12 mouse cellular contexts compared by ENCODE assay signal in genomic region chr16:33903664-33904441, GRCm38 (mm10).
DNase-seq lines count a peak whose midpoint lies in the region; ATAC-seq and TF ChIP-seq lines count a peak whose summit lies in the region.
"Had no signal": no experiment of that assay in that cellular context is flagged by ENCODE, and none has a peak within 500 bp of the region (broad histone marks: within the 10 kb centered on the region; RNA-seq: fewer than 3 reads in every experiment).

No protein-coding gene starts in this region.

- no peak overlapping the region for H3K4me3 ChIP-seq in hindbrain, embryonic 11.5 days (ENCODE audit: low read depth, low read length)
- H3K4me3 ChIP-seq in hindbrain, embryonic 13.5 days = no peak overlapping the region
- no peak overlapping the region for H3K4me3 ChIP-seq in limb, embryonic 14.5 days (replicated peaks; ENCODE audit: low read length)
- H3K4me3 ChIP-seq: hindbrain, embryonic 15.5 days had no signal

- no peaks in the 10 kb centered on the region for H3K36me3 ChIP-seq in hindbrain, embryonic 11.5 days (ENCODE audit: control insufficient read depth, insufficient read depth, low read length)
- no peaks in the 10 kb centered on the region for H3K36me3 ChIP-seq in hindbrain, embryonic 13.5 days
- H3K36me3 ChIP-seq in limb, embryonic 14.5 days (ENCODE audit: control insufficient read depth, insufficient read depth, low read length) = peaks cover 34% of the 10 kb centered on the region
- H3K36me3 ChIP-seq: hindbrain, embryonic 15.5 days had no signal

- H3K4me2 ChIP-seq in hindbrain, embryonic 11.5 days (replicated peaks; ENCODE audit: low read depth, low read length) = no peak overlapping the region
- no peak overlapping the region for H3K4me2 ChIP-seq in hindbrain, embryonic 13.5 days
- 0 out of 2 replicates have a peak overlapping the region, but pooled peaks have one; percentile 18 for H3K4me2 ChIP-seq in limb, embryonic 14.5 days (replicated peaks; ENCODE audit: low read depth, low read length, severe bottlenecking)
- H3K4me2 ChIP-seq: hindbrain, embryonic 15.5 days had no signal

- no peak for ATAC-seq in hindbrain, embryonic 11.5 days (ENCODE audit: low FRiP score)
- no peak for ATAC-seq in hindbrain, embryonic 13.5 days (ENCODE audit: low FRiP score)
- ATAC-seq in limb, embryonic 14.5 days (ENCODE audit: low FRiP score, low read depth) = peak; percentile 82

- H3K9me3 ChIP-seq in hindbrain, embryonic 11.5 days (ENCODE audit: control insufficient read depth, low read length) = no peaks in the 10 kb centered on the region
- no peaks in the 10 kb centered on the region for H3K9me3 ChIP-seq in hindbrain, embryonic 13.5 days
- no peaks in the 10 kb centered on the region for H3K9me3 ChIP-seq in limb, embryonic 14.5 days (ENCODE audit: control insufficient read depth, low read length)
- H3K9me3 ChIP-seq: hindbrain, embryonic 15.5 days had no signal

- DNase-seq in adrenal gland, adult (ENCODE audit: inconsistent age in 2 of 2, low spot score in 1 of 2) = peak; percentile 70 to 80
- no peak for DNase-seq in adrenal gland, adult 18-20 months (ENCODE audit: low spot score in 2 of 2)
- peak; percentile 58 for DNase-seq in hindbrain, embryonic 11.5 days (ENCODE audit: low spot score)
- peak; percentile 86 for DNase-seq in embryo, embryonic 10.5 days (ENCODE audit: low spot score)
- peak; percentile 73 for DNase-seq in limb, embryonic 14.5 days (ENCODE audit: low spot score)
- no peak for DNase-seq in testis, postnatal 14 days (ENCODE audit: low spot score)
- DNase-seq in frontal cortex, postnatal 25 days (ENCODE audit: low spot score in 2 of 2) = no peak
- DNase-seq: layer of hippocampus, adult 9-11 months; lung, adult 18-20 months; spleen, adult 18-20 months had no signal

- 58% methylated on average over 11 of the region's 11 CpGs for WGBS in hindbrain, embryonic 11.5 days
- 61% methylated on average over 11 of the region's 11 CpGs for WGBS in hindbrain, embryonic 13.5 days
- WGBS in limb, embryonic 14.5 days = 14% methylated on average over 11 of the region's 11 CpGs

- H3K9ac ChIP-seq in hindbrain, embryonic 11.5 days (ENCODE audit: low read depth, low read length) = no peak overlapping the region
- H3K9ac ChIP-seq in hindbrain, embryonic 13.5 days = no peak overlapping the region
- no peak overlapping the region for H3K9ac ChIP-seq in limb, embryonic 14.5 days (ENCODE audit: low read depth, low read length, severe bottlenecking)
- H3K9ac ChIP-seq: hindbrain, embryonic 15.5 days had no signal

- no peak for TF ChIP-seq POLR2A in limb, embryonic 14.5 days (IDR thresholded peaks at IDR 0.05; ENCODE audit: borderline replicate concordance, extremely low read depth, insufficient read depth, insufficient read length)

- H3K4me1 ChIP-seq in hindbrain, embryonic 11.5 days (replicated peaks; ENCODE audit: control insufficient read depth, insufficient read depth, low read length) = no peaks in the 10 kb centered on the region; the same call in 1 of the 2 replicates
- peaks cover 23% of the 10 kb centered on the region for H3K4me1 ChIP-seq in hindbrain, embryonic 13.5 days (replicated peaks)
- H3K4me1 ChIP-seq in limb, embryonic 14.5 days (ENCODE audit: control insufficient read depth, insufficient read depth, low read length) = peaks cover 15% of the 10 kb centered on the region

- no peaks in the 10 kb centered on the region for H3K27me3 ChIP-seq in hindbrain, embryonic 11.5 days (ENCODE audit: control insufficient read depth, insufficient read depth, low read length)
- H3K27me3 ChIP-seq in hindbrain, embryonic 13.5 days = no peaks in the 10 kb centered on the region
- no peaks in the 10 kb centered on the region for H3K27me3 ChIP-seq in limb, embryonic 14.5 days (ENCODE audit: control insufficient read depth, insufficient read depth, low read length)
- H3K27me3 ChIP-seq: hindbrain, embryonic 15.5 days had no signal

- no peak overlapping the region for H3K27ac ChIP-seq in hindbrain, embryonic 11.5 days (ENCODE audit: low read depth, low read length)
- H3K27ac ChIP-seq in hindbrain, embryonic 13.5 days = no peak overlapping the region
- peak overlapping the region; percentile 84 for H3K27ac ChIP-seq in limb, embryonic 14.5 days (replicated peaks; ENCODE audit: low read depth, low read length)
- H3K27ac ChIP-seq: hindbrain, embryonic 15.5 days had no signal

Comparison
In these comparisons a context has a peak if more than half of its experiments do, and no peak if none do; other contexts are left out.
1. DNase-seq: peak in adrenal gland, adult (2 of 2), hindbrain, embryonic 11.5 days (single experiment), embryo, embryonic 10.5 days (single experiment) and limb, embryonic 14.5 days (single experiment); none in adrenal gland, adult 18-20 months (0 of 2), testis, postnatal 14 days (single experiment) and frontal cortex, postnatal 25 days (0 of 2).